Mouse (Mus musculus) heart, postnatal 0 days (tissue): ENCODE results near the gene Olfr1039. TPM values are rescaled to one million over a fixed set of nuclear protein-coding genes. Genes with fewer than 3 reads are reported as not detected.
"Not testable (repeated sequence)": the region's sequence is repeated elsewhere in the genome, so short reads cannot be mapped to it uniquely, and the experiment has no call there.

Source experiments
- ATAC-seq: fragments of 200-750 bp; cut with Nextera tagmentation; 2 replicates; pipeline ENCODE4 v1.8.0; 2017; ENCODE audit warnings: low read depth, moderate number of reproducible peaks, moderate library complexity; ENCODE audit not compliant: insufficient read depth
- DNase-seq: peaks from one replicate; pipeline ENCODE4 v3.0.0-alpha.2; 2016; ENCODE audit warnings: low spot score
- H3K27ac ChIP-seq: fragments of 300-500 bp; sonication (generic); 2 replicates; pipeline ENCODE4 v1.5.1; 2014; ENCODE audit warnings: low read depth, mild to moderate bottlenecking
- H3K27me3 ChIP-seq: fragments of 300-500 bp; sonication (generic); 2 replicates; pipeline ENCODE4 v1.6.1; 2014; ENCODE audit warnings: low read length, mixed read lengths; ENCODE audit not compliant: control insufficient read depth, insufficient read depth
- H3K36me3 ChIP-seq: fragments of 300-500 bp; sonication (generic); replicated peaks from 2 replicates; pipeline ENCODE4 v1.6.1; 2014; ENCODE audit warnings: low read length, mixed read lengths; ENCODE audit not compliant: control insufficient read depth, insufficient read depth
- H3K4me1 ChIP-seq: fragments of 300-500 bp; sonication (generic); 2 replicates; pipeline ENCODE4 v1.6.1; 2014; ENCODE audit warnings: antibody characterized with exemption; ENCODE audit not compliant: control insufficient read depth, insufficient read depth
- H3K4me2 ChIP-seq: fragments of 300-500 bp; sonication (generic); 2 replicates; pipeline ENCODE4 v1.6.1; 2014; ENCODE audit warnings: low read depth, mild to moderate bottlenecking, low read length, moderate library complexity
- H3K4me3 ChIP-seq: fragments of 300-500 bp; sonication (generic); 2 replicates; pipeline ENCODE4 v1.5.1; 2014; ENCODE audit warnings: low read depth, low read length
- H3K9ac ChIP-seq: fragments of 300-500 bp; sonication (generic); replicated peaks from 2 replicates; pipeline ENCODE4 v1.6.1; 2014; ENCODE audit warnings: low read depth, low read length, mixed read lengths
- H3K9me3 ChIP-seq: fragments of 300-500 bp; sonication (generic); replicated peaks from 2 replicates; pipeline ENCODE4 v1.6.1; 2016; ENCODE audit warnings: low read length; ENCODE audit not compliant: control insufficient read depth
- CTCF ChIP-seq: IDR thresholded peaks from 2 replicates; pipeline ENCODE4 v1.5.1; 2016; ENCODE audit warnings: antibody characterized with exemption, control low read depth, low read depth
- EP300 ChIP-seq: IDR thresholded peaks from 2 replicates; pipeline ENCODE4 v1.6.1; 2016; ENCODE audit warnings: antibody characterized with exemption, low read depth
- WGBS: fragments of 180-500 bp; shearing (Covaris S2); extraction: QIAGEN DNeasy Blood & Tissue Kit; methylation state at CpG from one replicate; pipeline ENCODE4 v1.1.7; 2014; 5-methylcytosine and 5-hydroxymethylcytosine counted together
- polyA plus RNA-seq: library from polyadenylated mRNA; unstranded; fragments of >200 nt; fragmentation: Nextera tagmentation; extraction: Ambion mirVana; gene quantifications from 2 replicates; pipeline ENCODE4 v1.2.1, GENCODE M21; 2015
- total RNA-seq: library from RNA; depleted of rRNA; stranded (reverse); fragments of >200 nt; gene quantifications from 2 replicates; pipeline ENCODE4 v1.2.3, GENCODE M21; 2014; ENCODE audit warnings: low replicate concordance; rRNA removed

Olfr1039 gene
- not detected in 2 replicates for total RNA-seq
- polyA plus RNA-seq = not detected in 2 replicates

DNA sequence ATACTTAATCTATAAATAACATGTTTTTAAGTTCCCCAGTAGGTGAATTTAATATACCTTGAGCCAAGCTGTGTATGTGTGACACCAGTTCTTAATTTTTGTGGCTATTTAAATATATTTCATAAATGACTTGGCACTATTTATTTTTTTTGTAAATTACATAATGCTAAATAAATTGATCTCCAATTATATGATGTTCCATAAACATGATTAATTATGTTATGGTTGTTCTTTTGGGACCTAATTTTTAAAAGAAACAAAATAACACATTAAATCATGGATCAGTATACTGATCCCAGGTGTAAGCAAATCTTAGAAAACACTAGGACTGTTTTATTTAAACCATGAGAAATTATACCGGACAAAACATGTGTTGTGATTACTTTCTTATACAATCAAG, at the start of gene Olfr1039:
Gene Olfr1039 (minus strand): TSS at position 101 of the 400 bp plus-strand sequence.
- Histone ChIP-seq H3K4me1 (no peaks in the 10 kb centered on the region), H3K9ac (no peak within 1 kb of the TSS), H3K4me2 (no peak within 1 kb of the TSS), H3K27ac (no peak within 1 kb of the TSS), H3K36me3 (no peaks in the 10 kb centered on the region), H3K4me3 (no peak within 1 kb of the TSS), H3K27me3 (no peaks in the 10 kb centered on the region), H3K9me3 (no peaks in the 10 kb centered on the region)
- TF ChIP-seq CTCF = no peak
- TF ChIP-seq EP300 = no peak
- ATAC-seq (no peak), DNase-seq (no peak)
- WGBS = 86% methylated on average over 1 of the region's 1 CpGs

DNA sequence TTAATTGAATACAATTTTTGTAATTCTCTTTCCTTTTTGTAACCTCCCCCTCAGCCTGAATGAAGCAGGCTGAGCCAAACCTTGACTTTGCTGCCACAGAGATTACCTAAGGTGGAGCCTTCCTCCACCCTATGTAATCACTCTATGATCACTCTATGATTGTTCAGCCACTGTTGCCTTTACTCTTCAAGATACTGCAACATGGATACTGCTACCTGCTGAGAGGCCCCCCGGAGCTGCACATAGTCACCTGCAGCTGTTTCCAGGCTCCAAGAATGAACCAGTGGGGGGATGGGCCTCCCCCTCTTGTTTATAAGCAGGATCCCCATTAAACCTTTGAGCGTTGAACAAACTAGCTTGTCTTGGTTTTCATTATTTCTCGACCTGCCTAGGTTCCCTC, 44.2 kb upstream of the Olfr1039 start:
- no peak for TF ChIP-seq EP300
- no peak for TF ChIP-seq CTCF
- DNase-seq (no peak), ATAC-seq (no peak)
- no peaks in the 10 kb centered on the region for H3K4me1 ChIP-seq
- no peak overlapping the region for H3K4me3 ChIP-seq
- no peaks in the 10 kb centered on the region for H3K36me3 ChIP-seq
- no peaks in the 10 kb centered on the region for H3K27me3 ChIP-seq
- no peak overlapping the region for H3K27ac ChIP-seq
- no peak overlapping the region for H3K9ac ChIP-seq
- no peak overlapping the region for H3K4me2 ChIP-seq
- 66% methylated on average over 3 of the region's 3 CpGs for WGBS
- H3K9me3 ChIP-seq = no peaks in the 10 kb centered on the region

DNA sequence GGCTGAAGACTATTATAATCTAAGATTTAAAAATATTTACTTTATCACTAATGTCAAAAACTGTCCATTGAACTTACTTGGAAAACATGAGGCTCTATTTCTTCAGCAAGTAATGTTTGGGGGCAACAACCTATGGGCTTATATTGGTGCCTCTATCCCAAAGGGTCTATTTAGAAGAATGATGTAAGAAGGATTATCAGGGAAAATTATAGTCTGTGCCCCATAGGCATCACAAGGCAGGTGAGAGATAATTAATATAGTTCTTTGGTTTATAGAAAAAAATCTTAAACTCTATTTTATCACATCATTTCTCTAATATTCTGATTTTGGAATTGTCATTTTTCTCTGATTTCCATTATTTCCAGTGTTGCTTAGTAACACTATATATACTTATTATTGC, 42.0 kb upstream of the Olfr1039 start, which contains the start of gene Olfr1044:
Gene Olfr1044 (minus strand): TSS at position 101 of the 400 bp plus-strand sequence.
- H3K4me2 ChIP-seq = no peak within 1 kb of the TSS

DNA sequence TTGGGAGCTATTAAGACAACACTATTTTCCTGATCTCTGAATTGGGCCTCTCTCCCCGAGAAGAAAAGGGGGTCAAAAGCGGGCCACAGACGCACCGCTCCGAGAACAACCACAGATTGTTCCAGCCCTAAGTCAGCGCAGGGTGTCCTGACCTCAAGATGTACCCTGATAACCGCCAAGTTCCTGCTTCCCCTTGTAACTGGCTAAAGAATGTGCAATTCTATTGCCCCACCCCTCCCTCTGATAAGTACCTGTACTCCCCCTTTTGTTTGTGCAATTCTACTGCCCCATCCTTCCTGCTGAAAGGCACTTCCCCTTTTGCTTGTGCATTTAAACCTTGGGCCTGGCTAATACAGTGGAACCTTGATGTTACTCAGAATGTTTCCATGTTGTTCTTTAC, 39.7 kb upstream of the Olfr1039 start:
- H3K9ac ChIP-seq, H3K4me2 ChIP-seq, H3K4me3 ChIP-seq, ATAC-seq, H3K27me3 ChIP-seq, H3K4me1 ChIP-seq, H3K27ac ChIP-seq, H3K9me3 ChIP-seq, H3K36me3 ChIP-seq, DNase-seq: not testable (repeated sequence)
- WGBS = 68% methylated on average over 7 of the region's 7 CpGs

More for the DNA sequence above, 42.0 kb upstream of the Olfr1039 start, which contains the start of gene Olfr1044:
- H3K9me3 ChIP-seq = no peaks in the 10 kb centered on the region
- ATAC-seq = no peak
- no peaks in the 10 kb centered on the region for H3K4me1 ChIP-seq
- no peaks in the 10 kb centered on the region for H3K36me3 ChIP-seq
- no peaks in the 10 kb centered on the region for H3K27me3 ChIP-seq
- no peak within 1 kb of the TSS for H3K27ac ChIP-seq
- no peak for DNase-seq
- H3K4me3 ChIP-seq = no peak within 1 kb of the TSS
- H3K9ac ChIP-seq = no peak within 1 kb of the TSS
- TF ChIP-seq CTCF = no peak
- TF ChIP-seq EP300 = no peak

DNA sequence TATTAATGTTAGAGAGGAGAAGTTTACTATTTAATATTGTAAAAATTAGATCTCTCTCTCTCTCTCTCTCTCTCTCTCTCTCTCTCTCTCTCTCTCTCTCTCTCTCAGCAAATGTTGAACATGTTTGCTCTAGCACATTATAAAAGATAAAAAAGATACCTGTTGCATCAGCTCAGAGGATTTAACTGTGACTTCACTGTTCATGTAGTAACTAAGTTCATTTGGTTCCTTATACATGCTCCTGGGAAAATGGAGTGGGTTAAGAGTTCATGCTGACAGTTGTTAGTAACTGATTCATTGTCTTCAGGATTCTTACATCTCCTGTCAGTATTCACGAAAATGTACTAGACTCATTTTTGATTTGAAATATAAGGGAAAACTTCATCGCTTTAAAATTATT, 31.7 kb upstream of the Olfr1039 start, which contains the start of gene Olfr1043:
Gene Olfr1043 (minus strand): TSS at position 101 of the 400 bp plus-strand sequence.
- H3K27ac ChIP-seq = no peak within 1 kb of the TSS
- no peaks in the 10 kb centered on the region for H3K36me3 ChIP-seq
- H3K4me3 ChIP-seq = no peak within 1 kb of the TSS
- DNase-seq = no peak
- no peak for ATAC-seq
- no peak within 1 kb of the TSS for H3K4me2 ChIP-seq
- WGBS = 73% methylated on average over 2 of the region's 2 CpGs
- H3K27me3 ChIP-seq = no peaks in the 10 kb centered on the region
- H3K9ac ChIP-seq = no peak within 1 kb of the TSS
- no peaks in the 10 kb centered on the region for H3K9me3 ChIP-seq
- TF ChIP-seq EP300 (no peak), CTCF (no peak)
- no peaks in the 10 kb centered on the region for H3K4me1 ChIP-seq

DNA sequence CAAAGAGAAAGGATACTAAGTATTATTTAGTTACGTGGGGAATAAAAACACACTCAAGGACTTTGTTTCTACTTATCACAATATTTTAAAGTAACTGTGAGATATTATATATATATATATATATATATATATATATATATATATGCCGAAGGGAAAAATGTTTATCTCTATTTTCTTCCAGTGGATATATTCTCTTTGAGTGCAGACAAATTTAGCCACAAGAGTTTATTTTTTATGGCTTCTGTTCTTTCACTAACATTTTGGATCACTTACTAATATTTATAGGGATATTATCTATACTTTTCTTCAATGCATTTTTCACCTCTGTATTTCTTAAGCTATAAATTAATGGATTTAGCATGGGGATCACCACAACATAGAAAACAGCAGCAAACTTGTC, 26.0 kb upstream of the Olfr1039 start, which contains the start of gene Olfr1042:
Gene Olfr1042 (minus strand): TSS at position 101 of the 400 bp plus-strand sequence.
- H3K36me3 ChIP-seq = no peaks in the 10 kb centered on the region
- H3K9me3 ChIP-seq = no peaks in the 10 kb centered on the region
- WGBS = 83% methylated on average over 2 of the region's 2 CpGs
- H3K4me3 ChIP-seq = no peak within 1 kb of the TSS
- H3K4me2 ChIP-seq = no peak within 1 kb of the TSS
- ATAC-seq (no peak), DNase-seq (no peak)
- H3K27ac ChIP-seq = no peak within 1 kb of the TSS
- no peak for TF ChIP-seq EP300
- TF ChIP-seq CTCF = no peak
- H3K27me3 ChIP-seq = no peaks in the 10 kb centered on the region
- no peak within 1 kb of the TSS for H3K9ac ChIP-seq
- no peaks in the 10 kb centered on the region for H3K4me1 ChIP-seq
